Mouse (Mus musculus) monocyte, adult 5-6 weeks (primary cell): Measurements from ENCODE around the gene Lzts2. TPM values are rescaled to one million over a fixed set of nuclear protein-coding genes. Genes with fewer than 3 reads are reported as not detected.
A peak's percentile ranks its signal among the peaks of the same experiment; 100 is the strongest.
"Not testable (repeated sequence)": the region's sequence is repeated elsewhere in the genome, so short reads cannot be mapped to it uniquely, and the experiment has no call there.

Source experiments
- ATAC-seq: fragments of 153-309, 156-312 bp; replicated peaks from 2 replicates; pipeline ENCODE4 v1.8.0; 2017; ENCODE audit warnings: mild to moderate bottlenecking; ENCODE audit not compliant: low TSS enrichment, insufficient number of reproducible peaks, severe bottlenecking, poor library complexity, low FRiP score
- total RNA-seq: library from RNA; stranded (forward); fragments of 200-1000, 200-491, 200-594 nt; gene quantifications from 3 replicates; pipeline ENCODE4 v1.2.3, GENCODE M21; 2017

The Lzts2 gene
- total RNA-seq, 1 experiment from 2014 or later, result not detected

GRCm38 (mm10) chr19:45018351-45018831 is 4.2 kb downstream of the Lzts2 start:
- no peak for ATAC-seq

- ATAC-seq, result no peak
Measured at GRCm38 (mm10) chr19:45020348-45020747, 6.1 kb downstream of the Lzts2 start.

- ATAC-seq, result no peak
Measured at GRCm38 (mm10) chr19:45021362-45021761, 7.1 kb downstream of the Lzts2 start.

GRCm38 (mm10) chr19:45023993-45024392 is 9.8 kb downstream of the Lzts2 start:
- ATAC-seq, result no peak

- no peak for ATAC-seq
Measured at GRCm38 (mm10) chr19:45024775-45025174, 10.6 kb downstream of the Lzts2 start.

- no peak for ATAC-seq
Measured at GRCm38 (mm10) chr19:45025937-45026568, 11.8 kb downstream of the Lzts2 start.

- ATAC-seq, result no peak
Measured at GRCm38 (mm10) chr19:45026958-45027670, 12.9 kb downstream of the Lzts2 start.

- ATAC-seq, result no peak
Measured at GRCm38 (mm10) chr19:45027848-45028247, 13.6 kb downstream of the Lzts2 start.

GRCm38 (mm10) chr19:45028746-45029145 is 14.5 kb downstream of the Lzts2 start:
- ATAC-seq, result no peak

GRCm38 (mm10) chr19:45029571-45029970 is 15.4 kb downstream of the Lzts2 start:
- no peak for ATAC-seq

- peak; percentile 15; the same call in 1 of the 2 replicates for ATAC-seq
Measured at GRCm38 (mm10) chr19:45030111-45030510, 15.9 kb downstream of the Lzts2 start.

GRCm38 (mm10) chr19:45030746-45031693 is 16.8 kb downstream of the Lzts2 start:
- peak; percentile 59 for ATAC-seq

GRCm38 (mm10) chr19:45031780-45032179 is 17.6 kb downstream of the Lzts2 start:
- no peak; the same call in 1 of the 2 replicates for ATAC-seq

GRCm38 (mm10) chr19:45032570-45033332 is 18.5 kb downstream of the Lzts2 start:
- no peak for ATAC-seq

- 0 out of 2 replicates have a peak, but pooled peaks have one; percentile 15 for ATAC-seq
Measured at GRCm38 (mm10) chr19:45036867-45037266, 22.7 kb downstream of the Lzts2 start.

- ATAC-seq, result not testable (repeated sequence)
Measured at GRCm38 (mm10) chr19:45038198-45038597, 24.0 kb downstream of the Lzts2 start.

GRCm38 (mm10) chr19:45040214-45040613 is 26.0 kb downstream of the Lzts2 start:
- no peak for ATAC-seq

GRCm38 (mm10) chr19:45044389-45044927 is 30.2 kb downstream of the Lzts2 start:
- no peak for ATAC-seq
